Mouse (Mus musculus): ENCODE measurements around the gene Khdc1a. TPM values are rescaled to one million over a fixed set of nuclear protein-coding genes. Genes with fewer than 3 reads are reported as not detected.
A peak's percentile ranks its signal among the peaks of the same experiment; 100 is the strongest.
"Not testable (repeated sequence)": the region's sequence is repeated elsewhere in the genome, so short reads cannot be mapped to it uniquely, and the experiment has no call there.

The Khdc1a gene
- 1 to 10 TPM in 1 of 3 experiments, under 1 TPM in 1, not detected in 1; 0.71 to 1.9 TPM for polyA plus RNA-seq (2017; shearing (Covaris generic))

DNA sequence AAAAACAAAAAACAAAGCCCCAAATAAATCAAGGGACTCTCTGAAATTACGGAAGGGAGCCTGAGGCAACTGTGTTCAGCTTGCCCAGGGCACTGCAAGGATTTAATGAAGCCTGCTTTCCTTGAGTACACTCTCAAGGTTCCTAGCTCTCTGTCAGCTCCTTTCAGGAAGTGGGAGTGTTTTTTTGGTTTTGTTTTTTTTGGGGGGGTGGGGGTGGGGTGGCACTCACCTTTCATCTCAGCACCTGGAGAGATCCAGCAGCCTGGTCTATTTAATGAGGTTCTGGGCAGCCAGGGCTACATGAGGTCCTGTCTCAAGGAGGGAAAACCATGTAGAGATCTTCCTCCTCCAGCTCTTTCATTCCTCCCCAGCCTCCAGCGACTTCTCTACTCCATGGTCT lies at the start of gene Khdc1a:
Gene Khdc1a (plus strand): TSS at position 301 of the 400 bp plus-strand sequence.
- no peak for ATAC-seq

DNA sequence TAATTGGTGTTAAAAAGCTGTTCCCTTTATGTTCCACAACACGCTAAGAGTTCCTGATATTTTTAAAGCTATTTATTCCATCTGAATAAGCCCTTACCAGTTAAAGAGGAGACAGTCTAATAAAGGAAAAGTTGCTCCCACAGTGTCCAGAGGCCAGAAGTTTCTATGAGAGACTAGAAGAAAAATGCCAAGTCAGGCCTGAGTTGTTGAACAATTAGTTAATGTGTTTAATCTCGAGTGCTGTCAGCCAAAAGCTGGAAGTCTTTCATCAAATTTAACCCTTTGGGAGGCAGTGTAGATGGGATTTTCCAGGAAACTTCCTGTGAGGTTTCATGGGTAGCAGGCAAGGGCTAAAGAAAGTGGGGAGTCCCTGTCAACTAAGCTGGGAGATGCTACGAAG lies 49.6 kb upstream of the Khdc1a start:
- ATAC-seq, result no peak

DNA sequence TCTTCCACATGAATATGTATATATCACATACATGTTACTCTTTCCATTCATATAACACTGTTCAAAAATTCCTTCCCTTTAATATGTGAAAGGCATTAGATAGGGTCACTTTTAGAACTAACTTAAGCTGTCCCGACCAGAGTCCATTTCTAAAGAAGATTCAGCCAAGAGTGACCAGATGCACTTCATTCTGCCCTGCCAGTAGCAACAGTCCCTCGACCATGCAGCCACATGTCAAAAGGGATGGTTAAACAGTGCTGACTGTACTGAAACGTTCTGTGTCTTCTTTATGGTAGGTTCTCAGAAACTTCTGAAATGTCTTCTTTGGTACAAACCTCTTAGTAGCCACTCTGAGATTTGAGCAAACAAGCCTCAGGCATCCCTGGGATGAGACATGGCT lies 47.8 kb upstream of the Khdc1a start:
- no peak for ATAC-seq

DNA sequence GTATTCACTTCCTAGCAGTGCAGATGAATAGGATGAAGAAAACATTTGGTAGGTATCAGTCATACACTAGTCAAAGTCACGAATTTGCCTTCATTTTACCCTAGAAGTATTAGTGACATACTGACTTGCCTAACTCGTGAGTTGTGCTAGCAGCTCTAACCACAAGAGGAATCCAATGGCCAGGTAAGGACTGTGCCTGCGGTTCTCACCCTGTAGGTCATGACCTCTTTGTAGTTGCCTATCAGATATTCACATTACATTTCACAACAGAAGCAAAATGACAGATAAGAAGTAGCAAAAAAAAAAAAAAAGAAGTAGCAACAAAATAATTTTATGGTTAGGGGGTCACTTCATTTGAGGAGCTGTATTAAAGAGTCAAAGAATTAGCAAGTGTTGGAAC lies 45.3 kb upstream of the Khdc1a start:
- peak; percentile 51 for ATAC-seq

DNA sequence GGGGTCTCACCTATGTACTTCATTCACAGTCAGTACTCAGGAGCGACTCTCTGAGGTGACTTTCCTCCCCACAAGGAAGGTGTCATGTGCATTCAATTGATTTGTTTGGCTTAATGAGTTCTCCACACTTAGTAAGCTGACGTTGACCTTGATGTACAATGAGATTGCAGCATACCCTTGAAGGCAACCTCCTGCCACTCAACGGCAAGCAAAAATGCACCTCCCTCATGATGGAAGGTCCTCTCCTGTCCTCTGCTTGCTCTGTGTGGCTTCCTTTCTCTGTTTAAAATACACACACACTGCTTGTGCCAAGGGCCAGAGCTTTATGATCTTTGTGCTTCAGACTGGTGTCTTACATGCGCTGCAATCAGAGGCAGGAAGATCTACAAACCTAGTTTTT lies 44.8 kb upstream of the Khdc1a start:
- ATAC-seq, result peak; percentile 38

DNA sequence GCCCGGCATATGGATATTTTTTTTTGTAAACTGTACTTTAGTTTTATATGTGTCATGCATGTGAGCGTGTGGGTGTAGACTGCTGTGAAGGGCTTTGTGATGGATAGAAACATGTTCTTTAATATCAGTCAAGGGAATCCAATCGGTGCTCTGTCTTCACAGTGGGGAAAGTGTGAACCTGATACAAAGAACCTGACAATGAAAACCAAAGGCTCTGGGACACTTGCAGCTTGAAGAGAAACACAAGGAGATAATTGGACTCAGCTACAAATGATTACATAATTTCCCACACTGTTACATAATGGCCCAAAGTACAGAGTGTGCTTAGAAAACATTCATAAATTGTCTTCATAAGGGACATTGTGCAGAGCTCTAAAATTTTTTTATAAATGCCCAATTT lies 44.0 kb upstream of the Khdc1a start:
- no peak for ATAC-seq

DNA sequence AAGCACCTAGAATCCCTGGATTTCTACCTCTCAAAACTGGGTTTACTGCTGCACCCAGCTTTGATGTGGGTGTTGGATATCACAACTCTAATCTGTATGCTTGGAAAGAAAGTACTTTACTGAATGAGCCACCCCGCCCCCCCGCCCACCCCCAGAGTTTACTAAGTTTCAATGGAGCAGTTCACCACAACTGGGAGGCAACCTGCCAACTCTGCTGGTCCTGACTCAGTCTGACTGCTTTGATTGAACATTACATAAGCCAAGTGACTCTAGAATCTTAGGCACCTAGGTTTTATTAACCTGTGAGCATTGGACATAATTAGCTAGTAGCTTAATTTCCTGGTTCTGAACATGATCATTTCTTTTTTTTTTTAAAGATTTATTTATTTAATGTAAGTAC lies 35.1 kb upstream of the Khdc1a start:
- peak; percentile 59 for ATAC-seq

DNA sequence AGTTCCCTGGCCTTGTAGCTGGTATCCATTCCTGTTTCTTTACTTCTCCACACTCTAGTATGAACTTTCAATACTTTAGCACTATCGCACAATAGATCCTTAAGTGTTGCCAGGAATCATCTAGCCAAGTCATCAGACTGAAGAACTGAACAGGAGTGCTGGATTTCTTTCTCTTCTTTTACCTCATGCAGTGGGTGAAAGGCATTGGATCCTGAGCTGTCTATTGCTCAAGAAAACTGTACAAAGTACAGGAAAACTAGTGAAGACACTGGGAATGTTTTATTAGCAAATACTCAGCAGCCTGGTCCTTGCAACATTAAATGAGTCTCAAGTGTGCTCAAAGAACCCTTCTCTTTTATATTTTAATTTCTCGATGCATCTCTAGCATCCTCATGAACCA lies 33.7 kb upstream of the Khdc1a start:
- no peak for ATAC-seq

DNA sequence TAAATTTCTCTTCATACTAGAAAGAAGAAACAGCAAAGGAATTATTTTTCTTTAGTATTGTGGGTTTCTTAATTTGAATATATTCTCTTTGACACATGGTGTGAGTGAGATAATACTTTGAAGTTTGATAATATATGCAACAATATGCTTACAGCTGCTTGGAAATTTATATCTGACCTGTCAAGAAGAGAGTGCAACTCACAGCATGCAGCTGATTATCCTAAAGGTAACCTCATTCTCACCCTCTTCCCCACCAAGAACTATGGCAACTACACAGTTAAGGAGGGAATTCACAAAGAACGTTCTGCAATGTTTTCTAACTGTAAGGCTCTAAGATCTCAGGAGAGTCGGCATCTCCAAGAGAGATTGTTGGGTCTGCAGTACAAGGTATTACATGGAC lies 33.1 kb upstream of the Khdc1a start:
- ATAC-seq, result peak; percentile 31

DNA sequence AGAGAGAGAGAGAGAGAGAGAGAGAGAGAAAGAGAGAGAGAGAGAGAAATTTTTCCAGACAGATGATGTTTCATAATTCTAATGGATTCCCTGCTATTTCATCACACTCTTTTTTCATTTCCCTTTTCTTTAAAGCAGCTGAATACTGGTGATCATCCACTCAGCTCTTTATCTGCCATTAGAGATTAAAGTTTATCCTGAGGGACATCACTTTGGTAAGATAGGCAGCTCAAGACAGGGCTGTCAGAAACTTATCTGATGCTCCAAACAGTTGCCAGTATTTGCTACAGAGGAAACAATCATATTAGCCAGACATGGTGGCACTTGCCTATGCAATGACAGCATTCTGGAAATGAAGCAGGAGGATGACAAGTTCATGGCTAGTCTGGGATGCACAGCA lies 31.2 kb upstream of the Khdc1a start:
- ATAC-seq, result no peak

DNA sequence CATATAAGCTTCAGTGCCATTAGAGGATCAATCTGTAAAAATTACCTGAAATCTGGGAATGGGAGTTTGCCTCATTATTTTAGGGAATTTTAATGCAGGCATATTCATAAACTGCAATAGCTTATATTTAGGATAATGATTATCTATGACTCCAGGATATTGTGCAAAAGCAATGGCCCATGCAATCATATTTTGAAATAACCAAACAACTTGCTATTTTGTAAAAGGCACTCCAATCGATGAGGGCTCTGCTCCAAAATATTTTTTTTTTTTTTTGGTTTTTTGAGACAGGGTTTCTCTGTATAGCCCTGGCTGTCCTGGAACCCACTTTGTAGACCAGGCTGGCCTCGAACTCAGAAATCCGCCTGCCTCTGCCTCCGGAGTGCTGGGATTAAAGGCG lies 29.2 kb upstream of the Khdc1a start:
- not testable (repeated sequence) for ATAC-seq

DNA sequence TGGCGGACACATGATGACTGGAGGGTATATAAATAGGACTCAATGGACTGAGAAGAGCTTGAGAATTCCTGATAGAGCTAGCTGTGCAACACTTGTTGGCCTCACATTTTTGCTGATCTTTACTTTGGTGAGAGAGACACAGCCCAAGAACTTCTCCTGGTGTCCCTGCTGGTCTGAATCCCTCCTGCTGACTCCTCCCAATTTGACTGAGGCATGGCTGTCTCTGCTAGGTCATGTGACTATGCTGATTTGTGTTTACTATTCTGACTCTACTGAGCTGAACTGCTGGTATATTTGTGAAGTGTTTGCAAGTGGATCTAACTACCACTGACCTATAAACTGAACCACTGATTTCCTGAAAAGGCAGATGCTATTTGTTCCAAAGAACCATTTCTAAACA lies 27.8 kb upstream of the Khdc1a start:
- ATAC-seq, result no peak

DNA sequence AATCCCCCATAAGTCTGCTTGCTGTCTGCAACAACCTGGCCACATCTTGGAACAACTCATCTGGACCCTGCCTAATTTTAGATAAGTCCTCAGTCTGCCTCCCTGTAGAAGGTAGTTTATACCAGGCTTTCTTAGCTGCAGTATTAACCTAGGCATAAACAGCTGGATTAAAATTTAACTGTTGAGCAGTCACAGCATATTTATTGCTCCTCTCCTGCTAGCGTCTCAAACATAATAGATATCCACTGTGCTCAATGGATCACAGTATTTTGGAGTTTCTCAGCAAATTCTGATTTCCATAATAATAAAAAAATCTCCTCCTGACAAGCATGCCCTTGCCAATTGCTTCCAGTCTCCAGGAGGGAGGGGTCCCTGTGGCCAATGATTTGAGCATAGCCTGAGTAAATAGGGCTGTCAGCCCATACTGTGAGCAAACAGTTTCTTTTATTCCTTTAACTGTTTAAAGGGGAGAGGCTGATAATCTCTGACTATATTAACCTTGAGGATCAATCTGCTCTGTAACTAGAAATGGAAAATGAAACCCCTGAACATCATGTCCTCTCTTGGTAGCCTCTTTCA lies 25.4 kb upstream of the Khdc1a start:
- ATAC-seq, result no peak

DNA sequence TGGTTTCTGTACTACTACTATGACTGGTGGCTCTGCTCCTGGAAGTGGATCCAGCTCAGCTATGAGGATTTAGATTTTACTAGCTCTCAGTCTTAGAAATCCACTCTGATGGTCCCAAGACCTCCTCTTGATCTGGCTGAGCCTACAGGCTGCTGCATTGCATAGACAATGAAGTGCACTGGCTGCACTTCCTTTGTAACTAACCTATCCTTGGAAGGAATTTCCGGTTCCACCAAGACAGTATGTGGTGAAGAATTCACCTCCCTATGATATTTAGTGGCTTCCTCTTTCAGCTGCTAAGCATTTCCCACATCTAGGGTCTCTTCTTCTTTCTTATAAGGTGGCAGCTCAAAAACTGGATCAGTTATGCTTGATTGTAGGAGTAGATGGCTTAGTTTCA lies 24.8 kb upstream of the Khdc1a start:
- peak; percentile 72 for ATAC-seq

DNA sequence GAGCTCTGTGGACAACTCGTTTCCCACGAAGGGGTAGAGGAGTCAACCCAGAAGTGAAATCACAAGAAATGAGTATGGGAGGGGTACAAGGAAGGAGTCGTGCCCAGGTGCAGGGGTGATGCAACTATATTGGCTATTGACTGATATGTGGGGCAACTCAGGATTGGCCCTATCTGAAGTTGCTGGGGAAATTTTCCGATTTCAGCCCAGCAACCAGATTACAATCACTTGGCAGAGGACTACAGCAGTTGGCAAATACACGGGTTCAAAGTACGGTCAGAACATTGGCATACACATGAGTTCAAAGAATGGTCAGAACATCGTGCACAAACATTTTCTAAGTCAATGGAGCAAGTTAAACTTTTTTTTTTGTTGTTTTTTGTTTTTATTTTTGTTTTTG lies 22.7 kb upstream of the Khdc1a start:
- no peak for ATAC-seq

DNA sequence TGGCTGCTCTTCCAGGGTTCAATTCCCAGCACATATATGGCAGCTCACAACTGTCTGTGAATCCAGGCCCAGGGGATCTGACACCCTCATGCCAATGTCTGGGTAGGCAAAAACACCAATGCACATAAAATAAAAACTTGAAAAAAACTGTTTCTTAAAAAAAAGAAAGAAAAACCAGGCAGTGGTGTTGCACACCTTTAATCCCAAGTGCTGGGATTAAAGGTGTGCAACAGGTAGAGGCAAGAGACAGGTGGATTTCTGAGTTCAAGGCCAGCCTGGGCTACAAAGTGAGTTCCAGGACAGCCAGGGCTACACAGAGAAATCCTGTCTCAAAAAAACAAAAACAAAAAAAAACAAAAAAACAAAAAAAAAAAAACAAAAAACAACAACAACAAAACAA lies 18.3 kb upstream of the Khdc1a start:
- ATAC-seq, result not testable (repeated sequence)

DNA sequence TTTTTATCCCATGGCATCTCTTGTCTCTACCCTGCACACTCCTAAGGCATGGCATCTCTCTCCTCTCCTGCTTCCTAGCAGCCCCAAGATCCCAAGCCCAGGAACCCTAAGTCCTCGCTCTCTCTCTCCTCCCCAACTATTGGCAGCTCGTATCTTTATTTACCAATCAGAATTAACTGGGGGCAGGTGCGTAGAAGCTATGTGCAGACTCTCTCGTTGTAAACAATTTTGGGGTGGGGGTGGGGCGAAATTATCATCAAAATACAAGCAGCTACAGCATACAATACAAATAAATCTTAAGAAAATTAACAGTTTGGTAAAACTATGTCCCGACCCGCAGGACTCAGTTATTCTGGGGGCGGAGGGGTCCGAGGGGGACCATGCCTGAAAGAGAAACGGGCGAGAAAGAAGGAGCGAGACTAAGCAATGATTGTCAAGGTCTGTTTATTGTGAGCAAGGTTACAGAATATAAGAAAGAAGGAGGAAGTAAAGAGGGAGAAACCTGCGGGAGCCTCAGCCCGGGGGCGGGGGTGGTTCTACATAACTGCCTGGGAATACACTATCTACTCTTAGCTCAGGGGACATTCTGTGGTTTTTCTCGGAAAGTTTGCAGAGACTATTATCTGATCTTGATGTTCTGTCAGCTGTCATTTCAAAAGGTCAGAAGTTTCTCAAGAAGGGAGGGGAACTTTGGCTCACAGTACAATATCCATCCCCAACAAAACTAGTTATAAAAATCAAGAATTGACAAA lies 16.0 kb upstream of the Khdc1a start:
- ATAC-seq, result peak; percentile 84

DNA sequence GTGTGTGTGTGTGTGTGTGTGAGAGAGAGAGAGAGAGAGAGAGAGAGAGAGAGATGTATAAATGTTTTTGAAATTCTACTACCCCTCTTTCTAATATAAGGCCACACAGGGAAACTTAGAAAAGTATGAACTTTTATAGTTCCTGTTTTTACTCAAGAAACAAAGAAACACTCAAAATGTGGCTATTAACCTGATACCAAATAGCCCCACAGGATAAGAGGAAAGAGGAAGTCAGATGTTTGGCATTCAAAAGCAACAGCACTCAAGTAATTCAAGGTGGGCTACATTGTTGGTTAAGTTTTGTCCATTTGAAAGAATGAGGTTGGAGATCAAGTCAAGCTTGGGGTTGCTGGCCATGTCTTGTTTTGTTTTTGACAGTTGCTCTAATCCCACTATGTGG lies 13.6 kb upstream of the Khdc1a start:
- ATAC-seq, result no peak

DNA sequence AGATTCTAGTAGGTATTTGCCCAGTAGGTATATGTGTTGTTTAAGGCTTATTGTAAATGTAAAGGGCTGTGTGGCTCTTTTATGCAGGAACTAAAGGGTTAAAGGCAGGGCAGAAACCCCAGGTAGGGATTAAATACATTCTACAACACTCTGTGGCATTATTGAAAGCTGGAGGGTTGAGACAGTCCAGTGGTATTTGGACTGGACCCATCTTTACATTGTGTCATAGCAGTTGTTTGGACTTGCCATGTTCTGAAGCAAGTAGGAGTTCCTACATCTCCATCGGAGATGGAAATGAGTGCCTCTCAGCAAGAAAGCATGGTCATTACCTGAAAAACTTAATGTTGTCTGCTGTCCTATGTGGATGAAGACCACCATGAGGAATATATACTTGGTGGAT lies 8.7 kb upstream of the Khdc1a start:
- ATAC-seq, result no peak

DNA sequence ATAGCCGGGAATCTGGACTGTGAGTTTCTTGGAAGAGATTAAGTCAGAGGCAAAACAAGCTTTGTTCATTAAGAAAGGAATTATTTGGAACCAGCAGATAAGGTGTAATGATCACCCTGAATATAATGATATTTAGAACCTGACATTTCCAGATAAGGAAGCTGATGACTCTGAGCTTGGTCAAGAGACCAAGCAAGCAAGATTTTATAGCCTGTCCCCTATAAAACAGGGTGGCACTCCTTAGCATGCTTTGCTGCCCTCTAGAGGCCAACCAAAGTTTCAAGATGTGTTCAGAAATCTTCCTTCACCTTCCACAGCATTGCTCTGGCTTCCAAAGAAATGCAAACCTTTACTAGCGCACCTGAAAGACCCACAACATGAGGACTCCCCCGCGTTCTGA lies 5.2 kb upstream of the Khdc1a start:
- peak; percentile 85 for ATAC-seq

DNA sequence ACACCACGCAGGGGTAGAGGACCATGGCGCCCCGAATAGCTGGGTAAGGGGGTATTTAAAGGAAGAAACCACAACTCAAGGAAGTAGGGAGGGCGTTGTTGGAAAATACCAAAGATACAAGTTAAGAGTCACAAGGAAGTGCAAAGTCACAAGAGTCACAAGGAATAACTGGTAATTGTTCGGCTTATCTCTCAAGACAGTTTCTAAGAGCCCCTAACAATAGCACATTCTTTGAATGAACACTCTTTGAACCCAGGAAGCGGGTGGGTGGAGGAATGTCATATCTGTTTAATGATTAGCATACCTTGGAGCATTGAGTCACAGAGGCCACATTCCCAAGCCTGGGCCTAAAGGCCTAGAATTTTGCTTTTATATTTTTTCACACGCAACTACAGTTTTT lies 4.7 kb upstream of the Khdc1a start:
- ATAC-seq, result not testable (repeated sequence)

DNA sequence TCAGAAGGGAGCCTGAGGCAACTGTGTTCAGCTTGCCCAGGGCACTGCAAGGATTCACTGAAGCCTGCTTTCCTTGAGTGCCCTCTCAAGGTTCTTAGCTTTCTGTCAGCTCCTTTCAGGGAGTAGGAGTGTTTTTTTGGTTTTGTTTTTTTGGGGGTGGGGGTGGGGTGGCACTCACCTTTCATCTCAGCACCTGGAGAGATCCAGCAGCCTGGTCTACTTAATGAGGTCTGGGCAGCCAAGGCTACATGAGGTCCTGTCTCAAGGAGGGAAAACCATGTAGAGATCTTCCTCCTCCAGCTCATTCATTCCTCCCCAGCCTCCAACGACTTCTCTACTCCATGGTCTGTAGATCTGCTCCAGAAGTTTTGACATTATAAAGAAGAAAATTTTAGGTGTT lies 18.6 kb downstream of the Khdc1a start, which contains the start of gene Khdc1c:
Gene Khdc1c (plus strand): TSS at position 301 of the 400 bp plus-strand sequence.
- ATAC-seq, result not testable (repeated sequence)

DNA sequence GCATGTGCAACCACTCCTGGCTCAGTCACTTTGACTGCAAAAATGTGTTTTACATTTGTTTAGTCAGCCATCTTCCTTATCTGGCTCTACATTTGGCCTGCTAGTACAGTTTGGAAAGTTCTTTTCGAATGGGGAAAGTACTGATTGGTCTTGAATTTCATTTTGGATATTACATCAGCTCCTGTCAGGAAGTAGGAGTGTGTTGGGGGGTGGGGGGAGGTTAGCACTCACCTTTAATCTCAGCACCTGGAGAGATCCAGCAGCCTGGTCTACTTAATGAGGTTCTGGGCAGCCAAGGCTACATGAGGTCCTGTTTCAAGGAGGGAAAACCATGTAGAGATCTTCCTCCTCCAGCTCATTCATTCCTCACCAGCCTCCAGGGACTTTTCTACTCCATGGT lies 33.8 kb downstream of the Khdc1a start, which contains the start of gene Khdc1b:
Gene Khdc1b (plus strand): TSS at position 301 of the 400 bp plus-strand sequence.
- ATAC-seq, result no peak

DNA sequence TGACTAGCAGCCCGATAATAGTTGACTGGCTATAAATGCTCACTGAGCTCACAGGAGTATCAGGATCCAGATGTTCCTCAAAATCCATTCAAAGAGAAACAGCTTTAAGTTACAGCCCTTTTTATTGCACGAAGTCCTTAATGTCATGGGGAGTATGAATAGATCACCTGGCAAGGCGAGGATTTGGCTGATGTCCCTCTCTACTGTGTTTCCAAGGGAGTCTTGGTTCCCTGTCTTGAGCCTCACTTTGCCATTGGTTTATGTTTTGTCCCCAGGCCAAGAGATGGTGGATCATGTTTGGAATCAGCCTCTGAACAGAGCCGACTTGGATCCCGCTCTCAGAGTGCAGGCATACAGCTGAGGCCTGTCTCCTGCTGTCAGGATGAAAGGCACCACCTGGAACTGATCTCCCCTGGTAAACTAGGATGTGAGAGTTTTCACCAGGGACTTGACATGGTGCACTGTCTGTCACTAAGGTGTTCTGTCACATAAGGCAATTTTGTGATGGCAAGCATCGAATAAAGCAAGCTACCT lies 41.8 kb downstream of the Khdc1a start:
- no peak for ATAC-seq
